Mouse (Mus musculus) layer of hippocampus, adult 2 months (tissue): Measurements from ENCODE around the gene Ttll12. TPM values are rescaled to one million over a fixed set of nuclear protein-coding genes. Genes with fewer than 3 reads are reported as not detected.

ENCODE experiments used
- DNase-seq, 2 experiments: peaks; one replicate each; pipeline ENCODE4 v3.0.0; 2022; ENCODE audit warnings: low spot score in 2 of 2
- H3K27ac ChIP-seq: fragments of 200-600 bp; 2 replicates; pipeline ENCODE4 v1.8.1; 2022
- H3K4me3 ChIP-seq: fragments of 200-600 bp; 2 replicates; pipeline ENCODE4 v1.8.1; 2022; ENCODE audit warnings: mild to moderate bottlenecking
- CTCF ChIP-seq: fragments of 200-600 bp; conservative IDR thresholded peaks from 2 replicates; pipeline ENCODE4 v1.8.1; 2022; ENCODE audit warnings: antibody characterized with exemption, mild to moderate bottlenecking, moderate library complexity
- long read RNA-seq, 2 experiments: library from polyadenylated mRNA; stranded (forward); transcript quantifications; one replicate each; pipeline ENCODE4 v2.0.0; 2021; ENCODE audit warnings: borderline mapping rate in 2 of 2
- total RNA-seq, 2 experiments: library from RNA; stranded (reverse); gene quantifications; 2 replicates each; pipeline ENCODE4 v1.2.3; 2021

Ttll12 gene
- total RNA-seq, result 10 to 100 TPM; 10.3 to 11.2 TPM
- long read RNA-seq, experiment 1, transcript Ttll12-201 (14 exons, 3,774 nt), result major isoform, 10 of 16 reads
- long read RNA-seq, experiment 1, partial matches to known transcripts, result 0 of 16 reads
- long read RNA-seq, experiment 1, other reads (novel, unspliced or antisense), result 6 of 16 reads
- long read RNA-seq, experiment 2, transcript Ttll12-201 (14 exons, 3,774 nt), result major isoform, 13 of 19 reads
- long read RNA-seq, experiment 2, partial matches to known transcripts, result 1 of 19 reads
- long read RNA-seq, experiment 2, other reads (novel, unspliced or antisense), result 5 of 19 reads

DNA sequence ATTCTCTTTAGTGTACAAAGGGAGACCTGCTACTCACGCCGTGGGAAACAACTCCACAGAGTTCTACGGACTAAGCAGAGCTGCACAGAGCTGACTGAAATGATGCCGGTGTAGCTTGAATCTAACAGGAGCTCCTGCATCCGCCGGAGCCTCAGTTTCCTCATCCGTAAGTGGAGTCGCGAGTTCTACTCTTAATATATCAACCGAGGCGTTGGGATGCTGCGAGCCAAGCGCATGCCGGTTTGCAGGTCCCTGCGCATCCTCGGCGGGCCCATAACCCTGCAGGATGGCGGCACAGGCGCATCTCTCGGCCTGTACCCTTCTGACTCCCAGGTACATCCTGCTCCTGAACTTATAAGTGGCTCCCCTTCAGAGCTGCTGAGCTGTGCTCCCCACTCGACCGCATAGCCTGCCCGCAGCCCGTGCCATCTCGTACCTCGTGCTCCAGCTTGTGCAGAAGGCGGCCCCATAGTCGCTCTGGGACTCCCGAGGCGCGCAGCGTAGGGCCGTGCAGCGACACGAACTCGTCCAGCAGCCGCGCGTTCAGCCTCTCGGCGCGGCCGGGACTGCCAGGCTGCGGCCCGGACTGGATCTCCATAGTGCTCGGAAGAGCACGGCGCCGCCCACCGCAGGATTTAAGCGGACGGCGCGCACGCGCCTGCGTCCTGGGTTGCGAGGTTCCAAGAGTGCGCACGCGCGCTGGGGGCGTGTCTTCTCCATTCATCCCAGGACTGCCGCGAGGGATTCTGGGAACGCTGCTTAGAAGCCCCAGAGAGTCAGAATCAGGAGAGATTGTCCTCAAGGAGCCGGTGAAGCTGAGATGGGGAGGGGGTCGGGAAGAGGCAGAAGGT is at the start of gene Ttll12:
Gene Ttll12 (minus strand): TSS at position 645 of the 851 bp plus-strand sequence.
- Histone ChIP-seq H3K4me3 (peak within 1 kb of the TSS; percentile 79), H3K27ac (peak within 1 kb of the TSS; percentile 80)
- no peak for TF ChIP-seq CTCF
- peak; percentile 95 for DNase-seq

- Histone ChIP-seq H3K27ac (no peak overlapping the region), H3K4me3 (no peak overlapping the region)
- no peak for DNase-seq
- TF ChIP-seq CTCF, result no peak
Observed at GRCm38 (mm10) chr15:83642518-83642917, 47.6 kb upstream of the Ttll12 start.

DNA sequence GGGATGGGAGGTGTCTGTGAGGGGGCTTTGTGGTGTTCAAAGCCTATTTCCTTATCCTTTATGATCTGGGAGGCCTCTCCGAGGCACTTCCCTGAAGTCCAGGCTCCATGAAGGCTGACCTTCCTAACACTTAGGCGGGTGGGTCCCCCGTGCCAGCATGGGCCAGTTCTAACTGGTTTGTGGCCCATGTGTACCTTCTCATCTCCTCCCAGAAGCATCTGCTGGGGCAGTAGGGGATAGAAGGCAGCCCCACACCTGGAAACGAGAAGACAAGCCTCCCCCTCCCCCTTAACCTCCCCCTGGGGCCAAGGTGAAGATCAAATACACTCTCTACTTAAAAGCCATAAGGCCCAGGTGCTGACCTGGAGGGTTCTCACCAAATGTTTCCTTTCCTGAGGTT is 45.3 kb upstream of the Ttll12 start:
- TF ChIP-seq CTCF, result no peak
- H3K27ac ChIP-seq, result no peak overlapping the region
- DNase-seq, result no peak
- H3K4me3 ChIP-seq, result no peak overlapping the region

DNA sequence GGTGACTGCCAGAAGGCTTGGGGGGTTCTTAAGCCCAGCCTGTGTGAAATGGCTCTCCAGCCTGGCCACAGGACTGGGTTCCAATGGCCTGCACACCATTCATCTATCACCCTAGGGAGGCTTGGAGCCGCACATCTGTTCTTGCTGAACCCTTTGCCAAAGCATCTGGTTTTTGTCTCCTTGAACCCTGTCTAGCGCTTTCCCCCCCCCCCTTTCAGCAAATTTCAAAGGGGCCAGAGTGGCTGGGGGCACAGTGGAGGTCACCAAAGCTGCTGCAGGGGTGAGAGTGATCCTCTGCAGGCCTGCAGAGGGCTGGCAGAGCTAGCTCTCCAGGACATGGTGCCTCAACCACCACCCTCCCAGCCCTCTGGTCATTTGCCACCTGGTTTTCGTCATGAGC is 44.2 kb upstream of the Ttll12 start:
- TF ChIP-seq CTCF, result no peak

DNA sequence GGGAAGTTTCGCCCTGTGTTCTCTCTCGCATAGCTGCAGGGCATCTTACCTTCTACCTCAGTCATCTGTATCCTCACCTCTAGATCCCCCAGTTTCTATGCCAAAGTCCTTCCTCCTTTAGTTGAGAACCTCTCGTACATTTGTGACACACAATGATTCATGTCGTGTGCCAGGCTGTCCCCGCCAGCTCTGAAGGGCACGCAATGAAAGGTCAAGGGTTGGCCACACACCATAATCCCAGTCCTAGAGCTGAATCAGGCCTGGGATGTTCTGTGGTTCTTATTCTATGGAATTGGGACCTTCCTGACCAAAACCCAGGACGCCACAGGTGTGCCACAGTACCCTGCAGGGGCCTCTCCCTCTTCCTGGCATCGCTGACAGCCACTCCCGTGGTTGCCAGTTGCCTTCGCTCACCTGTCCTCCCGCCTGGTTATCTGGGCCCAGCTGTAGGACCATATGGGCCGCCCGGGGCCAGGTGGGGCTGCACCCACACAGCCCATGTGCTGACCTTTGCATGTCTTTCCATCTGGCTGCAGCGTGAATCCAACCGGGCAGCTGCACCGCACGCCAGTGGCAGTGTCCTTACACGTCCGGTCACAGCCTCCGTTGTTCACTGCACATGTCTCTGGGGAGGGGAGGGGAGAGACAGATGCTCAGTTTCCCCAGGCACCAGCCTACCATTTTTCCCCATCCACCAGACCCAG is 43.4 kb upstream of the Ttll12 start:
- Histone ChIP-seq H3K4me3 (no peak overlapping the region), H3K27ac (no peak overlapping the region)
- DNase-seq, result no peak
- TF ChIP-seq CTCF, result no peak

More for the DNA sequence above, 44.2 kb upstream of the Ttll12 start:
- no peak overlapping the region for H3K27ac ChIP-seq
- no peak for DNase-seq
- H3K4me3 ChIP-seq, result no peak overlapping the region

DNA sequence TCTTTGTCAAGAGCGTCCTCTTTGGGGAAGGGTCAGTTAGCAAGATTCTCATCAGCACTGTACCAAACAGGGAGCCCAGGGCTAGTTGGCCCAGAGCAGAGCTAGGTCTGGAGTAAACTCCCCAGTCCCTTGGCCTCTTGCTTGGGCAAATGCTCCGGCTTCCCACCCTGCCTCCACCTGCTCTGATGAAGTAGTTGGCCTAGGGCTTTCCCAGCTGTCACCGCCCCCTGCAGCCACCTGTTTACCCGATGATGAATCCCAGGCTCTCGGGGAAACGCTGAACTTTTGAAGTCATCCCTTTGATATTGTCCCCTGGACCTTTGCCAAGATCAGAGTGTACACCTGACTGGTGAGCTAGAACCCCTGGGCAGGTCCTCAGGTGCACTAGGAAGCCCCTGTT is 41.8 kb upstream of the Ttll12 start:
- DNase-seq, result no peak
- no peak overlapping the region for H3K27ac ChIP-seq
- no peak overlapping the region for H3K4me3 ChIP-seq
- TF ChIP-seq CTCF, result no peak

- no peak for TF ChIP-seq CTCF
- DNase-seq, result peak in 1 of 2 experiments; percentile 12
- Histone ChIP-seq H3K27ac (no peak overlapping the region), H3K4me3 (no peak overlapping the region)
Observed at GRCm38 (mm10) chr15:83635251-83635650, 40.3 kb upstream of the Ttll12 start.

- peak; percentile 87 for TF ChIP-seq CTCF
- Histone ChIP-seq H3K27ac (no peak overlapping the region), H3K4me3 (no peak overlapping the region)
- DNase-seq, result peak in 1 of 2 experiments; percentile 18
Observed at GRCm38 (mm10) chr15:83634076-83634475, 39.1 kb upstream of the Ttll12 start.

GRCm38 (mm10) chr15:83631071-83631470 is 36.1 kb upstream of the Ttll12 start:
- no peak for DNase-seq
- H3K27ac ChIP-seq, result no peak overlapping the region
- no peak overlapping the region for H3K4me3 ChIP-seq
- TF ChIP-seq CTCF, result no peak

- no peak for DNase-seq
- no peak overlapping the region for H3K4me3 ChIP-seq
- H3K27ac ChIP-seq, result no peak overlapping the region
- TF ChIP-seq CTCF, result peak; percentile 49
Observed at GRCm38 (mm10) chr15:83629716-83630115, 34.8 kb upstream of the Ttll12 start.

DNA sequence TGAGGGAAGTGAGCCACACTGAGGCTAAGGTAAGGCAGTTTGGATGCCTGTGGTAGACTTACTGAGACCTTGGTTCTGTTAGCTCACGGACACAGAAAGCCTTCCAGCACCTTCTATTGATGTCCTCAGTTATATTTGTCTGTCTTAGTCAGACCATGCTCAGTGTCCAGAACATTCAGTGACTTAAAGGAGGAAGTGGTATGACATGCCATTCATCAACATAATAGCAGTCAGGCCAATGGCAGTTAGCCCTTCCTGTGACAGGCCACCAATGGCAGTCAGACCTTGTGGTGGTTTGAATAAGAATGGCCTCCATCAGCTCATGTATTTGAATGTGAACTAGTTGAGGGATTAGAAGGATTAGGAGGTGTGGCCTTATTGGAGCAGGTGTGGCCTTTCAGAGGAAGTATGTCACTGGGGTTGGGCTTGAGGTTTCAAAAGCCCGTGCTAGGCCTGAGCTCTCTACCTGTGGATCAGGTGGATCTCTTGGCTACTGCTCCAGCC is 31.2 kb upstream of the Ttll12 start:
- DNase-seq, result no peak
- no peak overlapping the region for H3K27ac ChIP-seq
- no peak for TF ChIP-seq CTCF
- no peak overlapping the region for H3K4me3 ChIP-seq

- TF ChIP-seq CTCF, result no peak
- no peak overlapping the region for H3K27ac ChIP-seq
- peak; percentile 54 to 76 for DNase-seq
- no peak overlapping the region for H3K4me3 ChIP-seq
Observed at GRCm38 (mm10) chr15:83615245-83615644, 20.3 kb upstream of the Ttll12 start.
